Mouse (Mus musculus) E14TG2a.4 (cell line): ENCODE results near the gene Pou2f2.

Experiments
- CTCF ChIP-seq: conservative IDR thresholded peaks from 2 replicates; pipeline ENCODE4 v1.5.1; 2014; ENCODE audit warnings: low read length
- NANOG ChIP-seq: IDR thresholded peaks from 2 replicates; pipeline ENCODE4 v1.6.1; 2014; ENCODE audit warnings: borderline replicate concordance, low read length, mixed read lengths
- POU5F1 ChIP-seq: IDR thresholded peaks from 2 replicates; pipeline ENCODE4 v1.6.1; 2014; ENCODE audit warnings: low read length, borderline replicate concordance

DNA sequence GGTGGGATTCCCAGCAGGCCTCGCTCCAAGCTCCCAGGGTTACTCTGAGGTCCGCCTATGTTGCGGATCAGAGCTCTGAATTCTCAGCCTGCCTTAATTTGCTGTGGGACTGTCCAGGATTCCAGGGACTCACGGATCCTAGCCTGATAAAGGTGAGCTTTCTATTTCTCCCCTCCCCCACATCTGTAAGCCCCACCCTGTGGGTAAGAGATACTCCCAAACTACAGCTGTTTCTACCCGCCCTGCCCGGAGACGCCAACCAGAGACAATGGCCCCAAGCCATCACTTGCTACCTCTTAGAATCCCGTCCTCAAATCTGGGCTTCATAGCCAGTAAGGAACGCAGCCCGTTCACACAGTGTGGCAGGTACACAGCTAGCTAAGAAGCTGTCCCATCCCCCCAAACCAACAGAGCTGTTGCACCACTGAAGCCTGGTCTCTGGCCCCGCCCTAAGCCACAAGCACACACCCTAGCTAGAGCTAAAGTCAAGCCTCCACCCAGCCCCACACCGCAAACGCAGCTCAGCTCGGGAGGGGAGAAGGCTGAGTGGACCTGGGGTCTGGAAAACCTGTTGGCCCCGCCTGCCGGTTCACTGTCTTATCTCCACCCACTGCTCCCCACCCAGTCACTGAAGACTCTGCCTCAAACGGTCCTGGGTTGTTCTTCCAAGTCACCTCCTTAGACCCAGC, 23.9 kb downstream of the Pou2f2 start:
- TF ChIP-seq CTCF (no peak), NANOG (no peak), POU5F1 (no peak)
